Mouse (Mus musculus): ENCODE data around the gene Kcnab1.

The Kcnab1 gene

GRCm38 (mm10) chr3:65317876-65318537 lies 208.8 kb downstream of the Kcnab1 start:
- peak; percentile 55 for DNase-seq (ENCODE audit: low spot score)

GRCm38 (mm10) chr3:65319248-65320008 lies 210.2 kb downstream of the Kcnab1 start:
- no peak for DNase-seq (ENCODE audit: low spot score)

GRCm38 (mm10) chr3:65320990-65321389 lies 211.8 kb downstream of the Kcnab1 start:
- DNase-seq (ENCODE audit: low spot score): no peak

GRCm38 (mm10) chr3:65321981-65322779 lies 213.0 kb downstream of the Kcnab1 start:
- DNase-seq (ENCODE audit: low spot score): no peak

GRCm38 (mm10) chr3:65325254-65325653 lies 216.1 kb downstream of the Kcnab1 start:
- DNase-seq (ENCODE audit: low spot score): no peak

- DNase-seq (ENCODE audit: low spot score): no peak
Measured at GRCm38 (mm10) chr3:65328814-65329213, 219.6 kb downstream of the Kcnab1 start.

GRCm38 (mm10) chr3:65337835-65338464 lies 228.8 kb downstream of the Kcnab1 start:
- no peak for DNase-seq (ENCODE audit: low spot score)

- DNase-seq (ENCODE audit: low spot score): no peak
Measured at GRCm38 (mm10) chr3:65340173-65340951, 231.2 kb downstream of the Kcnab1 start.

- DNase-seq (ENCODE audit: low spot score): no peak
Measured at GRCm38 (mm10) chr3:65346176-65346575, 237.0 kb downstream of the Kcnab1 start.

GRCm38 (mm10) chr3:65352278-65353127 lies 243.3 kb downstream of the Kcnab1 start:
- DNase-seq (ENCODE audit: low spot score): no peak

GRCm38 (mm10) chr3:65353263-65354037 lies 244.3 kb downstream of the Kcnab1 start:
- no peak for DNase-seq (ENCODE audit: low spot score)

- DNase-seq (ENCODE audit: low spot score): peak; percentile 58
Measured at GRCm38 (mm10) chr3:65355479-65355878, 246.3 kb downstream of the Kcnab1 start.

GRCm38 (mm10) chr3:65358275-65358674 lies 249.1 kb downstream of the Kcnab1 start:
- DNase-seq (ENCODE audit: low spot score): no peak

GRCm38 (mm10) chr3:65358841-65359240 lies 249.7 kb downstream of the Kcnab1 start:
- DNase-seq (ENCODE audit: low spot score): no peak

GRCm38 (mm10) chr3:65360163-65360969 lies 251.2 kb downstream of the Kcnab1 start:
- no peak for DNase-seq (ENCODE audit: low spot score)

GRCm38 (mm10) chr3:65363438-65363837 lies 254.3 kb downstream of the Kcnab1 start:
- DNase-seq (ENCODE audit: low spot score): peak; percentile 54

- DNase-seq (ENCODE audit: low spot score): no peak
Measured at GRCm38 (mm10) chr3:65365184-65365583, 256.0 kb downstream of the Kcnab1 start.

- DNase-seq (ENCODE audit: low spot score): no peak
Measured at GRCm38 (mm10) chr3:65365921-65366710, 256.9 kb downstream of the Kcnab1 start.

Measured in lung, postnatal 25 days (tissue).